Mouse (Mus musculus): ENCODE measurements around the gene Rbl1.

- TF ChIP-seq MAX (IDR thresholded peaks at IDR 0.05; ENCODE audit: low read depth) (no peak), POLR2A (IDR thresholded peaks at IDR 0.05; ENCODE audit: insufficient read length, low read depth) (no peak), CEBPB (IDR thresholded peaks at IDR 0.05; ENCODE audit: insufficient read depth, poor library complexity, severe bottlenecking) (no peak), TCF12 (IDR thresholded peaks at IDR 0.05; ENCODE audit: insufficient read depth, poor library complexity, severe bottlenecking) (no peak), POLR2AphosphoS2 (IDR thresholded peaks at IDR 0.05; ENCODE audit: insufficient read length, low read depth) (no peak), USF1 (IDR thresholded peaks at IDR 0.05; ENCODE audit: low read depth) (no peak)
Measured at GRCm38 (mm10) chr2:157101650-157102049, 102.7 kb downstream of the Rbl1 start.

Measured in myocyte (in vitro differentiated cells).